Mouse (Mus musculus) midbrain, embryonic 11.5 days (tissue): ENCODE measurements at regions not wholly inside any gene's neighbourhood (a gene's known extent, or its start where the extent isn't known, plus 50 kb on each side); places are given as distances from the start of the nearest gene placed in this dataset.

Experiments
- ATAC-seq: fragments of 200-750 bp; cut with Nextera tagmentation; 2 replicates; pipeline ENCODE4 v1.8.0; 2017; ENCODE audit warnings: moderate TSS enrichment, moderate library complexity; ENCODE audit not compliant: low FRiP score
- DNase-seq: peaks from one replicate; pipeline ENCODE4 v3.0.0; 2015; ENCODE audit warnings: low spot score; ENCODE audit errors: missing footprints
- H3K27ac ChIP-seq: fragments of 300-500 bp; sonication (generic); 2 replicates; pipeline ENCODE4 v1.5.1; 2014; ENCODE audit warnings: low read depth, low read length
- H3K27me3 ChIP-seq: fragments of 300-500 bp; sonication (generic); 2 replicates; pipeline ENCODE4 v1.6.1; 2014; ENCODE audit warnings: mild to moderate bottlenecking, low read length, moderate library complexity, mixed read lengths; ENCODE audit not compliant: control insufficient read depth, insufficient read depth
- H3K36me3 ChIP-seq: fragments of 300-500 bp; sonication (generic); 2 replicates; pipeline ENCODE4 v1.6.1; 2014; ENCODE audit warnings: mild to moderate bottlenecking, low read length, moderate library complexity, mixed read lengths; ENCODE audit not compliant: control insufficient read depth, insufficient read depth
- H3K4me1 ChIP-seq: fragments of 300-500 bp; sonication (generic); 2 replicates; pipeline ENCODE4 v1.6.1; 2014; ENCODE audit warnings: low read length; ENCODE audit not compliant: control insufficient read depth, insufficient read depth
- H3K4me2 ChIP-seq: fragments of 300-500 bp; sonication (generic); 2 replicates; pipeline ENCODE4 v1.6.1; 2014; ENCODE audit warnings: mild to moderate bottlenecking, moderate library complexity
- H3K4me3 ChIP-seq: fragments of 300-500 bp; sonication (generic); 2 replicates; pipeline ENCODE4 v1.5.1; 2014; ENCODE audit warnings: low read depth, low read length
- H3K9ac ChIP-seq: fragments of 300-500 bp; sonication (generic); 2 replicates; pipeline ENCODE4 v1.6.1; 2014; ENCODE audit warnings: low read length
- H3K9me3 ChIP-seq: fragments of 300-500 bp; sonication (generic); 2 replicates; pipeline ENCODE4 v1.6.1; 2016; ENCODE audit warnings: low read length; ENCODE audit not compliant: control insufficient read depth
- WGBS: fragments of 180-500 bp; shearing (Covaris S2); extraction: QIAGEN DNeasy Blood & Tissue Kit; methylation state at CpG from one replicate; pipeline ENCODE4 v1.1.7; 2014; 5-methylcytosine and 5-hydroxymethylcytosine counted together

DNA sequence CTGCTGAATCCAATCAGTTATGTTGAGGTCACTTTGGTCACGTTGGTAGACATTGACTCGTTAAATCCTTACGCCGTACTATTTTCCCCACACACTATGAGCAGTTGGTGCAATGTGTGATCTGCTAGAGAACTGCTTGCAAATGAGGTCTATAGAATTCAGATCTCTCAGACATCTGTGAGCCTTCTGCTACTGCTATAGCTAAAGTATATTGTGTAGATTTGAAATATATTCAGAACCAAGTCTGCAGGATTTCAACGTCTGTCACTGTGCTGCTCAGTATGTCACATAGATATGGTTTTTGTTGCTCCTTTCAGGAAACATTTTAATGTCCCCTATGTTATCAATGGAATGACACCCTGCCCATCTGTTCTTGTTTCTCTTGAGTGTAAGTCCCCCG lies 182.4 kb upstream of the Car8 start:
- Histone ChIP-seq H3K9me3 (no peaks in the 10 kb centered on the region), H3K36me3 (no peaks in the 10 kb centered on the region), H3K4me1 (peaks cover 3% of the 10 kb centered on the region; the same call in 1 of the 2 replicates), H3K27me3 (no peaks in the 10 kb centered on the region), H3K9ac (no peak overlapping the region), H3K4me2 (no peak overlapping the region), H3K27ac (no peak overlapping the region), H3K4me3 (no peak overlapping the region)
- WGBS = 93% methylated on average over 6 of the region's 6 CpGs
- ATAC-seq (no peak), DNase-seq (peak; percentile 33)

DNA sequence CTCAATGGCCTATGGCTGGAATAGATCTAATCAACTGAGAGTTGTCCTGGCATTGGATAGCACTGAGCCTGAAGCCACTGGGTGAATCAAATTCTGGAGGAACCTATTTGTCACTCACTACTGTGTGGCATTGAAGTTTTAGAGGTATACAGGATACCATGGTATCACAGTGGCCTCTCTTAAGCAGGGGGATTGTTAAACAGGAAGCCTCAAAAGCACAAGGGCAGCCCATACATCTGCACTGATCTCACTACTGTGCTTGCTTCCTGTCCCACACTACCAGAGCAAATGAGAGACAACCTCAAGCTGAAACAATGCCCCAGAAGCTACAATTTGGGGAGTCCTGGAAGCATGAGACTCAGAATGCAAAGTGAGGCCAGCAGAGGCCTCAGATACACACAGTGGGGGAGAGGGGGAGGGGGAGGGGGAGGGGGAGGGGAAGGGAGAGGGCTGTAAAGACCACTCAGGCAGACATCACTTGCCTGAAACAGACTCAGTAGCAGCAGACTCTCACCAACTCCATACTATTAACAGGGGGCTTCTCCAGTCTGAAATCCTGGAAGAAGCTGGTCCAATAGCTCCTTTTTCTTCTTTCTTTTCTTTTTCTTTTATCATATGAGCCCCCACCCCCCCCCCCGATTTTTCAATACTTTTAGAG lies 179.7 kb upstream of the Car8 start:
- WGBS = 36% methylated on average over 1 of the region's 1 CpGs
- Histone ChIP-seq H3K27ac (no peak overlapping the region), H3K9me3 (no peaks in the 10 kb centered on the region), H3K4me2 (no peak overlapping the region), H3K27me3 (no peaks in the 10 kb centered on the region), H3K4me3 (no peak overlapping the region), H3K9ac (no peak overlapping the region), H3K4me1 (peaks cover 3% of the 10 kb centered on the region; the same call in 1 of the 2 replicates), H3K36me3 (no peaks in the 10 kb centered on the region)
- peak; percentile 53 for ATAC-seq
- DNase-seq = peak; percentile 81

DNA sequence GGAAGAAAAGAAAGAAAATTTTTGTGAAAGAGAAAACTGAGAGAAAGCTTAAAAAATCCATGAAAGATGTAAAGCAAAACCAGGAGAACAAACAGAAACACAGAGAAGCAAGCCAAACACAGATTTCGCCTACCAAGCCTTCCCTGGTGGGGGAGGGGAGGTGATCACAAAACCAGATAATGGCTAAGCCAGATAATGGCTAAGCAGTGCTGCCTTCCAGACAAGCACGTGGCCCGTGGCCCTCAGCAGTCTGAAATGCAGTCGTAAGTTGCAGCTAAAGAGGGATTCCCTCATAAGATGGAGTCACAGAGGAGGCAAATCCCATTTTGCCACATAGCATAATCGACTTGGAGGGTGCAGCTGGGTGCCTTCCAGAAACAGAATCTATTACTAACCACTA lies 179.0 kb upstream of the Car8 start:
- peaks cover 3% of the 10 kb centered on the region; the same call in 1 of the 2 replicates for H3K4me1 ChIP-seq
- no peaks in the 10 kb centered on the region for H3K9me3 ChIP-seq
- ATAC-seq (peak; percentile 70), DNase-seq (peak; percentile 68)
- no peak overlapping the region for H3K4me3 ChIP-seq
- no peak overlapping the region for H3K27ac ChIP-seq
- no peak overlapping the region for H3K9ac ChIP-seq
- no peak overlapping the region for H3K4me2 ChIP-seq
- WGBS = 34% methylated on average over 5 of the region's 5 CpGs
- no peaks in the 10 kb centered on the region for H3K27me3 ChIP-seq
- no peaks in the 10 kb centered on the region for H3K36me3 ChIP-seq

DNA sequence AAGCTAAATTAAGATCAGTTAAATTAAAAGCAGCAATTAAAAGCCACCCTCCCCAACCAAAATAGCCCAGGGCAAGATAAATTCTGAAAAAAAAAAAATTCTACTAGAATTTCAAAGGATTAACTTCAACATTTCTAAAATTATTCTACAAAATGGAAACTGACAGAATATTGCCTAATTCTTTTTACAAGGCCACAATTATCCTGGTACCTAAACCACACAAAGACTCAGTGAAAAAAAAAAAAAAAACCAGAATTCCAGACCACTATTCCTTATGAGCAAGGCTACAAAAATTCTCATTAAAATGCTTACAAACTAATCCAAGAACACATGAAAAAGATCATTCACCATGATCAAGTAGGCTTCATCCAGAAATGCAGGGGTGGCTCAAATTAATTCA lies 174.5 kb upstream of the Car8 start:
- ATAC-seq = no peak
- H3K4me2 ChIP-seq = no peak overlapping the region

DNA sequence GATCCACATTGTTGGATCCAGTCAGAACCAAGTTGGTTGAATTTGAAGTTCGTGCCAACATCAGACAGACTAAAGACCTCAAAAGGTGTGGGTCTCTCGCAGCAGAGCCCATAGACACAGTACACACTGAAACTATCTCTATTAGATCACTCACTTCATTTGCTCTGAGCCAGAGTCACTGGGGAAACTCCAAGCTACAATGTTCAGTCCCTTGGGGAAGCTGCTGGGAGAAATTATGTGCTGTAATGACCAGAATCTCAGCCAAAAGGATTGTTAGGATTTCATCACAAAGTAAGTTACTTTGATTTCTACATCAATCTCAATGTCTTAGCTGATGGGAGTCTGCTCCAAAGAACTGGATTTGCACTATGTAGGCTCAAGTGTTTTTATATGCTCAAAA lies 161.2 kb upstream of the Car8 start:
- no peak overlapping the region for H3K4me3 ChIP-seq
- 92% methylated on average over 2 of the region's 2 CpGs for WGBS

More for the DNA sequence above, 174.5 kb upstream of the Car8 start:
- H3K27me3 ChIP-seq = no peaks in the 10 kb centered on the region
- no peak overlapping the region for H3K9ac ChIP-seq
- no peak overlapping the region for H3K4me3 ChIP-seq
- H3K9me3 ChIP-seq = no peaks in the 10 kb centered on the region
- H3K4me1 ChIP-seq = peaks cover 1% of the 10 kb centered on the region; the same call in 1 of the 2 replicates
- H3K27ac ChIP-seq = no peak overlapping the region
- no peak for DNase-seq
- H3K36me3 ChIP-seq = no peaks in the 10 kb centered on the region

DNA sequence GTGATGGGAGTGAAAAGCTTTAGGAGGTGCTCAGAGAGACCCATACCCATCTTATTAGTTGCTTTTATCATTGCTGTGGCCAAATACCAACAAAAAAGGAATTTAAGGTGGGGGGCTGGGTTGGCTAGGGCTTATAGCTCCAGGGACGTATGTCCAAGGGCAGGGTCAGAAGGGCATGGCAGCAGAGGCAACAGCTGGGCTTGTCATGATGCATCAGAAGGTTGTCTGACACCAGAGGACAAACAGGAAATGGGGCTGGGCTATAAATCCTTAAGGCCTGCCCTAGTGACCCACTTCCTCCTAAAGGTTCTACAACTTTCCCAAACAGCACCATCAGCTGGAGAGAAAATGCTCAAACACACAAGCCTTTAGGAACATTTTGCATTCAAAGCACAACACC lies 160.6 kb upstream of the Car8 start:
- WGBS = 61% methylated on average over 1 of the region's 1 CpGs

More for the DNA sequence above, 161.2 kb upstream of the Car8 start:
- no peak for DNase-seq
- ATAC-seq = no peak
- Histone ChIP-seq H3K4me1 (no peaks in the 10 kb centered on the region), H3K27me3 (no peaks in the 10 kb centered on the region), H3K27ac (no peak overlapping the region), H3K9me3 (no peaks in the 10 kb centered on the region), H3K9ac (no peak overlapping the region), H3K4me2 (no peak overlapping the region), H3K36me3 (no peaks in the 10 kb centered on the region)

DNA sequence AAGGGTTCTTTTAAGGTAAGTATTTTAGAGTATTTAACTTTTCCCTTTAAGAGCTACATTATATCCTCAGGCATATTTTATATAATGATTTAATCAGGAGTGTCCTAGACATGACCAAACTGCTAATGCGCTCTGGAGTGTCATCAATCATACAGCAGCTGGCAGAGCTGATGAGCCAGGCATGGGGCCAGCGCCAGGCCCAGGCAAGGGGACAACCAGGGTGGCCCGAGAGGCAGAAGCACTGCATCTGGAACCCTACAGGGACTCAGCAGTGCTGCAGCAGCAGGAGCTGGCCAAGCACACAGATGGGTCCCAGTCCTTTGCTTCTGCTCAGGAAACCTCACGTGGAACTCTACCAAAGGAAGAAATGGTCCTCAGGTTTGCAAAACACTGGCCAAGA lies 160.1 kb upstream of the Car8 start:
- Histone ChIP-seq H3K4me2 (no peak overlapping the region), H3K9me3 (no peaks in the 10 kb centered on the region), H3K36me3 (no peaks in the 10 kb centered on the region), H3K4me3 (no peak overlapping the region), H3K27ac (no peak overlapping the region), H3K27me3 (no peaks in the 10 kb centered on the region), H3K4me1 (no peaks in the 10 kb centered on the region), H3K9ac (no peak overlapping the region)
- no peak for DNase-seq
- no peak for ATAC-seq
- WGBS = 85% methylated on average over 4 of the region's 4 CpGs

More for the DNA sequence above, 160.6 kb upstream of the Car8 start:
- H3K9me3 ChIP-seq = no peaks in the 10 kb centered on the region
- H3K4me3 ChIP-seq = no peak overlapping the region
- no peak overlapping the region for H3K9ac ChIP-seq
- H3K4me2 ChIP-seq = no peak overlapping the region
- no peaks in the 10 kb centered on the region for H3K27me3 ChIP-seq
- DNase-seq (no peak), ATAC-seq (no peak)
- no peaks in the 10 kb centered on the region for H3K4me1 ChIP-seq
- no peak overlapping the region for H3K27ac ChIP-seq
- no peaks in the 10 kb centered on the region for H3K36me3 ChIP-seq

DNA sequence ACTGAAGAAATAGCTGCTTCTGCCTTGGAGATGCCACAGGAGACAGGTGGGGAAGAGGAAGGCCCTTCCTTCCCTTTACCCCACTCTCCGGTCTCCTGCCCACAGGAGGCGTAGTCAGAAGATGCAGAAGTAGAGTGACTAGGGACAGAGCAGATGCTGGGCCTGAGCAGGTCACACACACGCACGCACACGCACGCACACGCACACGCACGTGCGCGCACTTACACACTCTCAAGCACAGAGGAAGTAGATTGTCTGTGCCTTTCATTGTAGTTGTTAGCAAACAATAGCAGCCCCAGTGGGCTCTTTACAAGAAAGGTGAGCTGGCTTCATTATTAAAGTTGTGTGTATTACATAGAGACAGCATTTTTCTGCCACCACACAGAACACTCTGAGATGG lies 144.3 kb upstream of the Car8 start:
- Histone ChIP-seq H3K4me2 (no peak overlapping the region), H3K9me3 (no peaks in the 10 kb centered on the region), H3K27ac (no peak overlapping the region), H3K27me3 (no peaks in the 10 kb centered on the region), H3K4me1 (no peaks in the 10 kb centered on the region; the same call in 1 of the 2 replicates), H3K9ac (no peak overlapping the region), H3K36me3 (no peaks in the 10 kb centered on the region), H3K4me3 (no peak overlapping the region)
- DNase-seq (peak; percentile 51), ATAC-seq (no peak)
- 93% methylated on average over 11 of the region's 11 CpGs for WGBS

DNA sequence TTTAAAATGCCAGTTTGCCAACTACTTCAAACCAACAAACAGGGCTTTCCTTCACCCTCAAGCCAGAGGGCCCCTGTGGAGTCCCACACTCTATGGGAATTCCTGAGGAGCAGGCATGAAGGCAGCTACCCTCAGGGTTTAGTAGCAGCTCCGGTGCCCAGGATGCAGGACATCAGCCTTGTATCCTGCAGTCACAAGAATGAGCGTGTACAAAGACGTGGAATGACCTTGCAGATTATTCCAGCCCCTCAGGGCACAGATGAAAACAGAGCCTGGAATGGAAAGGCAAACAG lies 143.2 kb upstream of the Car8 start:
- no peak for ATAC-seq
- H3K9me3 ChIP-seq = no peaks in the 10 kb centered on the region
- H3K4me3 ChIP-seq = no peak overlapping the region
- no peak overlapping the region for H3K27ac ChIP-seq
- no peak overlapping the region for H3K9ac ChIP-seq
- no peak overlapping the region for H3K4me2 ChIP-seq
- H3K36me3 ChIP-seq = no peaks in the 10 kb centered on the region
- peak; percentile 41 for DNase-seq
- no peaks in the 10 kb centered on the region for H3K27me3 ChIP-seq
- WGBS = 82% methylated on average over 3 of the region's 3 CpGs
- no peaks in the 10 kb centered on the region; the same call in 1 of the 2 replicates for H3K4me1 ChIP-seq
